Mouse (Mus musculus) midbrain, postnatal 0 days (tissue): Measurements from ENCODE around the gene Nbeal1. TPM values are rescaled to one million over a fixed set of nuclear protein-coding genes. Genes with fewer than 3 reads are reported as not detected.
"Not testable (repeated sequence)": the region's sequence is repeated elsewhere in the genome, so short reads cannot be mapped to it uniquely, and the experiment has no call there.

Experiments used
- ATAC-seq: fragments of 200-750 bp; cut with Nextera tagmentation; 2 replicates; pipeline ENCODE4 v1.8.0; 2017; ENCODE audit warnings: moderate number of reproducible peaks, mild to moderate bottlenecking, moderate TSS enrichment, moderate library complexity; ENCODE audit not compliant: low FRiP score
- DNase-seq: peaks from one replicate; pipeline ENCODE4 v3.0.0-alpha.2; 2015; ENCODE audit warnings: low spot score
- H3K27ac ChIP-seq: fragments of 300-500 bp; sonication (generic); 2 replicates; pipeline ENCODE4 v1.5.1; 2014; ENCODE audit warnings: low read depth, mild to moderate bottlenecking, low read length, mixed read lengths
- H3K27me3 ChIP-seq: fragments of 300-500 bp; sonication (generic); 2 replicates; pipeline ENCODE4 v1.6.1; 2014; ENCODE audit warnings: low read length, control low read depth, mixed read lengths; ENCODE audit not compliant: insufficient read depth
- H3K36me3 ChIP-seq: fragments of 300-500 bp; sonication (generic); 2 replicates; pipeline ENCODE4 v1.6.1; 2014; ENCODE audit warnings: low read length, control low read depth, mixed read lengths; ENCODE audit not compliant: insufficient read depth
- H3K4me1 ChIP-seq: fragments of 300-500 bp; sonication (generic); 2 replicates; pipeline ENCODE4 v1.6.1; 2014; ENCODE audit warnings: mild to moderate bottlenecking, control low read depth, antibody characterized with exemption, low read length, mixed read lengths; ENCODE audit not compliant: insufficient read depth
- H3K4me2 ChIP-seq: fragments of 300-500 bp; sonication (generic); 2 replicates; pipeline ENCODE4 v1.6.1; 2014; ENCODE audit warnings: low read depth, mild to moderate bottlenecking, low read length, mixed read lengths; ENCODE audit not compliant: poor library complexity, severe bottlenecking
- H3K4me3 ChIP-seq: fragments of 300-500 bp; sonication (generic); 2 replicates; pipeline ENCODE4 v1.5.1; 2014; ENCODE audit warnings: low read depth, mild to moderate bottlenecking, low read length, moderate library complexity
- H3K9ac ChIP-seq: fragments of 300-500 bp; sonication (generic); replicated peaks from 2 replicates; pipeline ENCODE4 v1.6.1; 2014; ENCODE audit warnings: mild to moderate bottlenecking, low read length, moderate library complexity, mixed read lengths; ENCODE audit not compliant: poor library complexity, severe bottlenecking
- H3K9me3 ChIP-seq: fragments of 300-500 bp; sonication (generic); 2 replicates; pipeline ENCODE4 v1.6.1; 2016; ENCODE audit warnings: low read length, control low read depth
- CTCF ChIP-seq: IDR thresholded peaks from 2 replicates; pipeline ENCODE4 v1.5.1; 2016; ENCODE audit warnings: antibody characterized with exemption, mild to moderate bottlenecking
- WGBS: fragments of 180-500 bp; shearing (Covaris S2); extraction: QIAGEN DNeasy Blood & Tissue Kit; methylation state at CpG from one replicate; pipeline ENCODE4 v1.1.7; 2014; 5-methylcytosine and 5-hydroxymethylcytosine counted together
- polyA plus RNA-seq: library from polyadenylated mRNA; unstranded; fragments of >200 nt; fragmentation: Nextera tagmentation; extraction: Ambion mirVana; gene quantifications from 2 replicates; pipeline ENCODE4 v1.2.1, GENCODE M21; 2015
- total RNA-seq: library from RNA; depleted of rRNA; stranded (reverse); fragments of >200 nt; gene quantifications from 2 replicates; pipeline ENCODE4 v1.2.3, GENCODE M21; 2014

Nbeal1 gene
- total and polyA plus RNA-seq, 2 experiments from 2014 or later = 5.2 to 23.0 TPM

- 84% methylated on average over 2 of the region's 2 CpGs for WGBS
- H3K4me1 ChIP-seq = no peaks in the 10 kb centered on the region
- ATAC-seq = no peak
- H3K27ac ChIP-seq = no peak overlapping the region
- H3K4me3 ChIP-seq = no peak overlapping the region
- no peak overlapping the region for H3K4me2 ChIP-seq
- H3K9ac ChIP-seq = no peak overlapping the region
- no peak for TF ChIP-seq CTCF
- DNase-seq = no peak
- H3K36me3 ChIP-seq = no peaks in the 10 kb centered on the region
- H3K27me3 ChIP-seq = no peaks in the 10 kb centered on the region
- H3K9me3 ChIP-seq = no peaks in the 10 kb centered on the region
Measured at GRCm38 (mm10) chr1:60169626-60170025, 10.8 kb upstream of the Nbeal1 start.

GRCm38 (mm10) chr1:60170251-60170650 is 10.1 kb upstream of the Nbeal1 start:
- no peak for TF ChIP-seq CTCF
- H3K4me2 ChIP-seq = no peak overlapping the region
- ATAC-seq = no peak
- H3K27ac ChIP-seq = no peak overlapping the region
- no peak overlapping the region for H3K9ac ChIP-seq
- 79% methylated on average over 2 of the region's 2 CpGs for WGBS
- H3K27me3 ChIP-seq = no peaks in the 10 kb centered on the region
- no peaks in the 10 kb centered on the region for H3K36me3 ChIP-seq
- no peaks in the 10 kb centered on the region for H3K9me3 ChIP-seq
- DNase-seq = no peak
- no peak overlapping the region for H3K4me3 ChIP-seq
- no peaks in the 10 kb centered on the region for H3K4me1 ChIP-seq

- no peak overlapping the region for H3K9ac ChIP-seq
- ATAC-seq = no peak
- H3K27me3 ChIP-seq = no peaks in the 10 kb centered on the region
- TF ChIP-seq CTCF = no peak
- WGBS = 85% methylated on average over 3 of the region's 3 CpGs
- no peaks in the 10 kb centered on the region for H3K9me3 ChIP-seq
- no peak overlapping the region for H3K27ac ChIP-seq
- no peaks in the 10 kb centered on the region for H3K36me3 ChIP-seq
- no peak overlapping the region for H3K4me2 ChIP-seq
- no peaks in the 10 kb centered on the region for H3K4me1 ChIP-seq
- no peak for DNase-seq
- H3K4me3 ChIP-seq = no peak overlapping the region
Measured at GRCm38 (mm10) chr1:60173119-60173518, 7.3 kb upstream of the Nbeal1 start.

- not testable (repeated sequence) for H3K4me1 ChIP-seq, H3K4me3 ChIP-seq, DNase-seq, H3K9ac ChIP-seq, H3K27ac ChIP-seq, ATAC-seq, H3K4me2 ChIP-seq, H3K9me3 ChIP-seq, H3K27me3 ChIP-seq, H3K36me3 ChIP-seq
- 92% methylated on average over 1 of the region's 1 CpGs for WGBS
Measured at GRCm38 (mm10) chr1:60177814-60178213, 2.6 kb upstream of the Nbeal1 start.

GRCm38 (mm10) chr1:60179376-60179775 is 1.0 kb upstream of the Nbeal1 start:
- ATAC-seq = no peak
- Histone ChIP-seq H3K27me3 (no peaks in the 10 kb centered on the region), H3K36me3 (no peaks in the 10 kb centered on the region), H3K9ac (0 out of 2 replicates have a peak overlapping the region, but pooled peaks have one; percentile 19), H3K27ac (no peak overlapping the region), H3K9me3 (no peaks in the 10 kb centered on the region), H3K4me3 (peak overlapping the region; percentile 95), H3K4me2 (peak overlapping the region; percentile 63), H3K4me1 (no peaks in the 10 kb centered on the region)
- TF ChIP-seq CTCF = no peak
- WGBS = 22% methylated on average over 4 of the region's 4 CpGs
- DNase-seq = no peak

GRCm38 (mm10) chr1:60180784-60181221 is 404 bp downstream of the Nbeal1 start:
- TF ChIP-seq CTCF = no peak
- DNase-seq (no peak), ATAC-seq (peak; percentile 82; the same call in 1 of the 2 replicates)
- WGBS = under 1% methylated on average over 21 of the region's 30 CpGs
- H3K4me2 ChIP-seq = peak overlapping the region; percentile 63
- H3K36me3 ChIP-seq = no peaks in the 10 kb centered on the region
- no peaks in the 10 kb centered on the region for H3K4me1 ChIP-seq
- H3K27ac ChIP-seq = peak overlapping the region; percentile 92
- H3K4me3 ChIP-seq = peak overlapping the region; percentile 95
- H3K27me3 ChIP-seq = no peaks in the 10 kb centered on the region
- peak overlapping the region; percentile 90 for H3K9ac ChIP-seq
- no peaks in the 10 kb centered on the region for H3K9me3 ChIP-seq
